Mouse (Mus musculus) liver, adult (tissue): Measurements from ENCODE around the gene Fpgs.
A peak's percentile ranks its signal among the peaks of the same experiment; 100 is the strongest.

Experiments used
- GATA4 ChIP-seq: IDR thresholded peaks from 2 replicates; pipeline ENCODE4 v1.6.1; 2014; ENCODE audit warnings: mild to moderate bottlenecking, low read length; ENCODE audit not compliant: insufficient replicate concordance

The Fpgs gene

GRCm38 (mm10) chr2:32712934-32713817, 9.2 kb upstream of the Fpgs start, which contains the start of gene Cdk9:
TSS of gene Cdk9 (minus strand) at chr2:32713076.
- TF ChIP-seq GATA4: no peak

GRCm38 (mm10) chr2:32712586-32712933, 8.6 kb upstream of the Fpgs start:
- no peak for TF ChIP-seq GATA4

- no peak for TF ChIP-seq GATA4
Observed at GRCm38 (mm10) chr2:32712108-32712551, 8.2 kb upstream of the Fpgs start.

- no peak for TF ChIP-seq GATA4
Observed at GRCm38 (mm10) chr2:32711301-32712056, 7.5 kb upstream of the Fpgs start.

- no peak for TF ChIP-seq GATA4
Observed at GRCm38 (mm10) chr2:32710425-32710824, 6.5 kb upstream of the Fpgs start.

- no peak for TF ChIP-seq GATA4
Observed at GRCm38 (mm10) chr2:32709521-32710137, 5.7 kb upstream of the Fpgs start.

- no peak for TF ChIP-seq GATA4
Observed at GRCm38 (mm10) chr2:32708643-32709042, 4.7 kb upstream of the Fpgs start.

- no peak for TF ChIP-seq GATA4
Observed at GRCm38 (mm10) chr2:32706971-32707370, 3.0 kb upstream of the Fpgs start.

- TF ChIP-seq GATA4: no peak
Observed at GRCm38 (mm10) chr2:32705018-32705417, 1.1 kb upstream of the Fpgs start.

- TF ChIP-seq GATA4: no peak
Observed at GRCm38 (mm10) chr2:32703046-32703445, 899 bp downstream of the Fpgs start.

GRCm38 (mm10) chr2:32700966-32701743, 2.8 kb downstream of the Fpgs start:
- TF ChIP-seq GATA4: no peak

GRCm38 (mm10) chr2:32699680-32700079, 4.3 kb downstream of the Fpgs start:
- no peak for TF ChIP-seq GATA4

GRCm38 (mm10) chr2:32694691-32695090, 9.3 kb downstream of the Fpgs start:
- TF ChIP-seq GATA4: no peak

- peak; percentile 93; the same call in 1 of the 2 replicates for TF ChIP-seq GATA4
Observed at GRCm38 (mm10) chr2:32693823-32694411, 10.0 kb downstream of the Fpgs start.

GRCm38 (mm10) chr2:32693282-32693681, 10.7 kb downstream of the Fpgs start:
- no peak for TF ChIP-seq GATA4

GRCm38 (mm10) chr2:32692496-32692895, 11.4 kb downstream of the Fpgs start:
- no peak for TF ChIP-seq GATA4
